11 mouse cellular contexts compared by ENCODE assay signal in the genomic region with DNA sequence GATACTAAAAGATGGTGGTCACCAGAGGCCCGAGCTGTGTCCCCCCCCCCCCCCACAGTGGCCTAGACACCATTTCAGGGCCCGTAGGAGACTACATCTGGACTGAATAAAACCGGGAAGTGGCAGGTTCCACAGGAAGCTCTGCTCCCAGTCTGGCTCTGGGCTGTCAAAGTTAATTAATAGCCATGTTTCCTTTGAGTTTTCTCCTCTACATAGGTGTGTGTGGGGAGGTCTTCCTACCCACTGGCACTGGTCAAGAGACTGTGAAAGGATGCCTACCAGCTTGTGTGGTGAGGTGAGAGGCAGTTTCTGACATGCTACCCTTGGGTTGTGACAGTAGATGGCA. TPM values are rescaled to one million over a fixed set of nuclear protein-coding genes. Genes with fewer than 3 reads are reported as not detected.
A peak's percentile ranks its signal among the peaks of the same experiment; 100 is the strongest.
DNase-seq lines count a peak whose midpoint lies in the region; ATAC-seq and TF ChIP-seq lines count a peak whose summit lies in the region.
"Had no signal": no experiment of that assay in that cellular context is flagged by ENCODE, and none has a peak within 500 bp of the region (broad histone marks: within the 10 kb centered on the region; RNA-seq: fewer than 3 reads in every experiment).

No protein-coding gene starts in this region.

- no peak overlapping the region for H3K4me2 ChIP-seq in hindbrain, embryonic 13.5 days
- H3K4me2 ChIP-seq in lung, postnatal 0 days (replicated peaks; ENCODE audit: low read depth, low read length), result no peak overlapping the region
- H3K4me2 ChIP-seq in stomach, embryonic 15.5 days, result peak overlapping the region; percentile 20; the same call in 1 of the 2 replicates

- peaks cover 43% of the 10 kb centered on the region for H3K4me1 ChIP-seq in hindbrain, embryonic 10.5 days (replicated peaks)
- peaks cover 41% of the 10 kb centered on the region for H3K4me1 ChIP-seq in hindbrain, embryonic 13.5 days (replicated peaks)
- peaks cover 26% of the 10 kb centered on the region; the same call in 1 of the 2 replicates for H3K4me1 ChIP-seq in lung, postnatal 0 days (ENCODE audit: insufficient read depth, low read depth, low read length)
- H3K4me1 ChIP-seq in stomach, embryonic 15.5 days, result peaks cover 15% of the 10 kb centered on the region

- 0 out of 2 replicates have a peak, but pooled peaks have one; percentile 3 for TF ChIP-seq CTCF in lung, postnatal 0 days (IDR thresholded peaks at IDR 0.05)

- no peak overlapping the region for H3K4me3 ChIP-seq in hindbrain, embryonic 10.5 days
- no peak overlapping the region for H3K4me3 ChIP-seq in hindbrain, embryonic 13.5 days
- H3K4me3 ChIP-seq in lung, postnatal 0 days (ENCODE audit: low read depth, low read length), result no peak overlapping the region
- no peak overlapping the region for H3K4me3 ChIP-seq in stomach, embryonic 15.5 days (replicated peaks)

- ATAC-seq in hindbrain, embryonic 13.5 days (ENCODE audit: low FRiP score), result no peak; the same call in 1 of the 2 replicates
- no peak for ATAC-seq in lung, postnatal 0 days
- ATAC-seq in stomach, embryonic 15.5 days (ENCODE audit: insufficient read depth, low FRiP score, low read depth), result peak; percentile 51; the same call in 1 of the 2 replicates

- DNase-seq in hindbrain, embryonic 10.5 days (ENCODE audit: low spot score), result no peak
- DNase-seq in lung, postnatal 0 days (ENCODE audit: low spot score), result no peak
- no peak for DNase-seq in lung, postnatal 25 days (ENCODE audit: low spot score)
- DNase-seq in kidney, postnatal 25 days, result peak; percentile 41 to 46
- no peak for DNase-seq in frontal cortex, postnatal 10 days (ENCODE audit: low spot score in 2 of 2)
- DNase-seq in thymus, postnatal 36 days, result no peak
- DNase-seq: cerebellum, postnatal 25 days; heart, postnatal 36 days; left cerebral cortex, postnatal 4 days had no signal

- H3K36me3 ChIP-seq in hindbrain, embryonic 10.5 days, result peaks cover 4% of the 10 kb centered on the region; the same call in 1 of the 2 replicates
- no peaks in the 10 kb centered on the region for H3K36me3 ChIP-seq in hindbrain, embryonic 13.5 days
- no peaks in the 10 kb centered on the region for H3K36me3 ChIP-seq in lung, postnatal 0 days (ENCODE audit: insufficient read depth, low read length)
- H3K36me3 ChIP-seq in stomach, embryonic 15.5 days, result no peaks in the 10 kb centered on the region

- 48% methylated on average over 3 of the region's 3 CpGs for WGBS in hindbrain, embryonic 10.5 days
- WGBS in hindbrain, embryonic 13.5 days, result 57% methylated on average over 3 of the region's 3 CpGs
- WGBS in lung, postnatal 0 days, result 7% methylated on average over 3 of the region's 3 CpGs
- 8% methylated on average over 3 of the region's 3 CpGs for WGBS in stomach, embryonic 15.5 days

- H3K9ac ChIP-seq in hindbrain, embryonic 13.5 days, result no peak overlapping the region
- H3K9ac ChIP-seq in lung, postnatal 0 days (replicated peaks; ENCODE audit: low read depth), result no peak overlapping the region
- H3K9ac ChIP-seq in stomach, embryonic 15.5 days, result no peak overlapping the region

- H3K27me3 ChIP-seq in hindbrain, embryonic 10.5 days (ENCODE audit: insufficient read depth, poor library complexity, severe bottlenecking), result no peaks in the 10 kb centered on the region
- H3K27me3 ChIP-seq in hindbrain, embryonic 13.5 days, result no peaks in the 10 kb centered on the region
- no peaks in the 10 kb centered on the region for H3K27me3 ChIP-seq in lung, postnatal 0 days (replicated peaks; ENCODE audit: insufficient read depth, low read length)
- no peaks in the 10 kb centered on the region for H3K27me3 ChIP-seq in stomach, embryonic 15.5 days (replicated peaks)

- TF ChIP-seq EP300 in lung, postnatal 0 days (IDR thresholded peaks at IDR 0.05), result no peak

- H3K9me3 ChIP-seq in hindbrain, embryonic 10.5 days, result no peaks in the 10 kb centered on the region
- H3K9me3 ChIP-seq in hindbrain, embryonic 13.5 days, result no peaks in the 10 kb centered on the region
- H3K9me3 ChIP-seq in lung, postnatal 0 days (ENCODE audit: low read length), result no peaks in the 10 kb centered on the region
- no peaks in the 10 kb centered on the region for H3K9me3 ChIP-seq in stomach, embryonic 15.5 days

- peak overlapping the region; percentile 50 for H3K27ac ChIP-seq in hindbrain, embryonic 10.5 days
- H3K27ac ChIP-seq in hindbrain, embryonic 13.5 days, result no peak overlapping the region
- H3K27ac ChIP-seq in lung, postnatal 0 days (ENCODE audit: low read length), result no peak overlapping the region
- H3K27ac ChIP-seq in stomach, embryonic 15.5 days, result peak overlapping the region; percentile 38

RNA-seq across cellular contexts. Expression of a gene that starts 20.1 kb away (rescaled TPM):
- 35.9 and 39.9 TPM in 2 replicates for polyA plus RNA-seq in hindbrain, embryonic 10.5 days (2016; fragmentation: Nextera tagmentation; extraction: Ambion mirVana)
- 77.6 and 79.9 TPM in 2 replicates for polyA plus RNA-seq in hindbrain, embryonic 13.5 days (2015; fragmentation: Nextera tagmentation; extraction: Ambion mirVana)
- 127 and 145 TPM in 2 replicates for polyA plus RNA-seq in lung, postnatal 0 days (2015; fragmentation: Nextera tagmentation; extraction: Ambion mirVana)
- polyA plus RNA-seq in stomach, embryonic 15.5 days (2015; fragmentation: Nextera tagmentation; extraction: Ambion mirVana), result 61.0 and 62.7 TPM in 2 replicates

Comparison
In these comparisons a context has a peak if more than half of its experiments do, and no peak if none do; other contexts are left out.
1. H3K27ac ChIP-seq: peak in hindbrain, embryonic 10.5 days (single experiment) and stomach, embryonic 15.5 days (single experiment); none in hindbrain, embryonic 13.5 days (single experiment) and lung, postnatal 0 days (single experiment).
2. DNase-seq: peak in kidney, postnatal 25 days (2 of 2); none in hindbrain, embryonic 10.5 days (single experiment), lung, postnatal 0 days (single experiment), lung, postnatal 25 days (single experiment), frontal cortex, postnatal 10 days (0 of 2) and thymus, postnatal 36 days (0 of 2).